In the genomic region with DNA sequence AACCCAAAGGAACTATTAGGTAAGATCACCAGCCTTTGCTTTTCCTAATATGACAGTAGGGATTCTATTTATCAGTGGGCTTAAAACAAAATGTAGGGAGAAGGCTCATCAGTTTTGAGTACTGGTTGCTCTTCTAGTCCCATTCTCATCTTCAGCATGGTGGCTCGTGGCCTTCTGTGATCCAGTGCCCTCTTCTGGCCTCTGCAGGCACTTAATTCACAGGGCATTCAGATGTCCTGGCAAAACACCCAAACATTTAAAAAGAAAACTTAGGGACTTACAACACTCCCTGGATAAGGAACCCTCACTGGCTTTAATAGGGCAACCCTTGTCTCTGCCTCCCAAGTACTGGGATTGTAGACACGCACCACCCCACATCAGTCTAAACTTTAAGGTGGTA, we compare ENCODE assay signal across 18 mouse cellular contexts. TPM values are rescaled to one million over a fixed set of nuclear protein-coding genes. Genes with fewer than 3 reads are reported as not detected.
DNase-seq lines count a peak whose midpoint lies in the region; ATAC-seq and TF ChIP-seq lines count a peak whose summit lies in the region.
"Had no signal": no experiment of that assay in that cellular context is flagged by ENCODE, and none has a peak within 500 bp of the region (broad histone marks: within the 10 kb centered on the region; RNA-seq: fewer than 3 reads in every experiment).

No protein-coding gene starts in this region.

- TF ChIP-seq CTCF in intestine, postnatal 0 days (IDR thresholded peaks at IDR 0.05; ENCODE audit: low read depth): peak; percentile 49
- TF ChIP-seq CTCF in midbrain, postnatal 0 days (IDR thresholded peaks at IDR 0.05): peak; percentile 45
- TF ChIP-seq CTCF in MEL (IDR thresholded peaks at IDR 0.05 in 2 of 3, conservative IDR thresholded peaks at IDR 0.05 in 1 of 3; ENCODE audit: control insufficient read depth in 1 of 3, insufficient read depth in 1 of 3, low read depth in 2 of 3, low read length in 3 of 3, poor library complexity in 1 of 3, severe bottlenecking in 1 of 3): peak in 2 of 3 experiments; percentile 28 to 40; a peak in 4 of 6 replicates

- WGBS in intestine, postnatal 0 days: 78% methylated on average over 2 of the region's 2 CpGs
- 70% methylated on average over 2 of the region's 2 CpGs for WGBS in intestine, embryonic 16.5 days
- 78% methylated on average over 2 of the region's 2 CpGs for WGBS in midbrain, postnatal 0 days
- 79% methylated on average over 2 of the region's 2 CpGs for WGBS in midbrain, embryonic 15.5 days

- no peak for TF ChIP-seq EP300 in MEL (IDR thresholded peaks at IDR 0.05; ENCODE audit: low read depth in 1 of 2, low read length in 2 of 2)

- H3K4me2 ChIP-seq in intestine, postnatal 0 days (replicated peaks; ENCODE audit: low read depth): no peak overlapping the region
- H3K4me2 ChIP-seq in intestine, embryonic 16.5 days (ENCODE audit: low read depth, low read length): no peak overlapping the region
- H3K4me2 ChIP-seq in midbrain, postnatal 0 days (ENCODE audit: low read depth, low read length, poor library complexity, severe bottlenecking): no peak overlapping the region
- H3K4me2 ChIP-seq in midbrain, embryonic 15.5 days: no peak overlapping the region
- H3K4me2 ChIP-seq: forebrain, embryonic 15.5 days; hindbrain, embryonic 15.5 days; limb, embryonic 15.5 days had no signal

- 0 out of 2 replicates have a peak, but pooled peaks cover 2% of the 10 kb centered on the region for H3K4me1 ChIP-seq in intestine, postnatal 0 days (replicated peaks; ENCODE audit: control insufficient read depth, insufficient read depth, low read length)
- H3K4me1 ChIP-seq in intestine, embryonic 16.5 days (ENCODE audit: control insufficient read depth, insufficient read depth, low read length): peaks cover 7% of the 10 kb centered on the region; the same call in 1 of the 2 replicates
- no peaks in the 10 kb centered on the region for H3K4me1 ChIP-seq in midbrain, postnatal 0 days (ENCODE audit: insufficient read depth, low read length)
- H3K4me1 ChIP-seq in midbrain, embryonic 15.5 days: no peaks in the 10 kb centered on the region
- H3K4me1 ChIP-seq in MEL (ENCODE audit: control insufficient read depth in 1 of 2, insufficient read depth in 2 of 2, low read length in 2 of 2): no peaks in the 10 kb centered on the region
- H3K4me1 ChIP-seq: forebrain, embryonic 15.5 days; hindbrain, embryonic 15.5 days; limb, embryonic 15.5 days; megakaryocyte, embryonic 14.5 days had no signal

- ATAC-seq in intestine, postnatal 0 days: no peak
- ATAC-seq in intestine, embryonic 16.5 days: no peak
- no peak for ATAC-seq in midbrain, postnatal 0 days (ENCODE audit: low FRiP score)
- ATAC-seq in midbrain, embryonic 15.5 days (replicated peaks): no peak
- ATAC-seq: forebrain, embryonic 15.5 days; lung, postnatal 0 days; midbrain, embryonic 16.5 days had no signal

- no peaks in the 10 kb centered on the region for H3K9me3 ChIP-seq in intestine, postnatal 0 days (ENCODE audit: control insufficient read depth)
- H3K9me3 ChIP-seq in intestine, embryonic 16.5 days (ENCODE audit: control insufficient read depth, low read length): no peaks in the 10 kb centered on the region
- H3K9me3 ChIP-seq in midbrain, postnatal 0 days (ENCODE audit: low read length): no peaks in the 10 kb centered on the region
- no peaks in the 10 kb centered on the region for H3K9me3 ChIP-seq in midbrain, embryonic 15.5 days
- H3K9me3 ChIP-seq in MEL (replicated peaks; ENCODE audit: insufficient read depth, low read length): no peaks in the 10 kb centered on the region
- H3K9me3 ChIP-seq: forebrain, embryonic 15.5 days; hindbrain, embryonic 15.5 days; limb, embryonic 15.5 days; megakaryocyte, embryonic 14.5 days had no signal

- no peaks in the 10 kb centered on the region for H3K79me2 ChIP-seq in MEL (ENCODE audit: control insufficient read depth, insufficient read depth, low read length, poor library complexity)

- H3K4me3 ChIP-seq in intestine, postnatal 0 days (ENCODE audit: low read depth, low read length): no peak overlapping the region
- no peak overlapping the region for H3K4me3 ChIP-seq in intestine, embryonic 16.5 days (ENCODE audit: low read length)
- no peak overlapping the region for H3K4me3 ChIP-seq in midbrain, postnatal 0 days (ENCODE audit: low read depth, low read length)
- H3K4me3 ChIP-seq in midbrain, embryonic 15.5 days: no peak overlapping the region
- H3K4me3 ChIP-seq in MEL (ENCODE audit: control insufficient read depth in 1 of 2, insufficient read depth in 1 of 2, low read depth in 2 of 2, low read length in 2 of 2): no peak overlapping the region
- H3K4me3 ChIP-seq: erythroblast, embryonic 14.5 days; forebrain, embryonic 15.5 days; hindbrain, embryonic 15.5 days; limb, embryonic 15.5 days; megakaryocyte, embryonic 14.5 days had no signal

- TF ChIP-seq RAD21 in MEL (IDR thresholded peaks at IDR 0.05; ENCODE audit: low read depth, low read length): peak; percentile 37

- no peak for TF ChIP-seq POLR2A in MEL (IDR thresholded peaks at IDR 0.05; ENCODE audit: control insufficient read depth in 1 of 2, insufficient read depth in 1 of 2, low read depth in 1 of 2, low read length in 2 of 2, poor library complexity in 1 of 2)

- DNase-seq in midbrain, postnatal 0 days (ENCODE audit: low spot score): no peak
- peak; percentile 24 for DNase-seq in MEL (ENCODE audit: low read depth, low spot score)
- DNase-seq in urinary bladder, adult 2 months (ENCODE audit: low spot score): no peak
- DNase-seq in Muller cell, postnatal 12 days (ENCODE audit: inconsistent ontology term): no peak
- DNase-seq: cerebellum, postnatal 10 days; kidney, adult 18-20 months; kidney, postnatal 4 days; layer of hippocampus, postnatal 36 days had no signal

- H3K36me3 ChIP-seq in intestine, postnatal 0 days (ENCODE audit: control insufficient read depth, insufficient read depth): no peaks in the 10 kb centered on the region; the same call in 1 of the 2 replicates
- no peaks in the 10 kb centered on the region for H3K36me3 ChIP-seq in intestine, embryonic 16.5 days (ENCODE audit: control insufficient read depth, insufficient read depth, low read length)
- H3K36me3 ChIP-seq in midbrain, postnatal 0 days (ENCODE audit: insufficient read depth, low read length): no peaks in the 10 kb centered on the region
- no peaks in the 10 kb centered on the region for H3K36me3 ChIP-seq in midbrain, embryonic 15.5 days (replicated peaks)
- no peaks in the 10 kb centered on the region for H3K36me3 ChIP-seq in MEL (ENCODE audit: control insufficient read depth in 1 of 2, insufficient read depth in 2 of 2, low read length in 2 of 2)
- H3K36me3 ChIP-seq: forebrain, embryonic 15.5 days; hindbrain, embryonic 15.5 days had no signal

- H3K27me3 ChIP-seq in intestine, postnatal 0 days (replicated peaks; ENCODE audit: control insufficient read depth, insufficient read depth, low read length): no peaks in the 10 kb centered on the region
- H3K27me3 ChIP-seq in intestine, embryonic 16.5 days (replicated peaks; ENCODE audit: control insufficient read depth, insufficient read depth, low read length): no peaks in the 10 kb centered on the region
- no peaks in the 10 kb centered on the region for H3K27me3 ChIP-seq in midbrain, postnatal 0 days (ENCODE audit: insufficient read depth, low read length)
- H3K27me3 ChIP-seq in midbrain, embryonic 15.5 days (replicated peaks): no peaks in the 10 kb centered on the region
- H3K27me3 ChIP-seq in MEL (ENCODE audit: control insufficient read depth in 1 of 2, insufficient read depth in 2 of 2, low read length in 2 of 2): no peaks in the 10 kb centered on the region
- H3K27me3 ChIP-seq: forebrain, embryonic 15.5 days; hindbrain, embryonic 15.5 days; limb, embryonic 15.5 days; megakaryocyte, embryonic 14.5 days had no signal

- no peak overlapping the region for H3K27ac ChIP-seq in intestine, postnatal 0 days (ENCODE audit: low read depth, low read length)
- H3K27ac ChIP-seq in intestine, embryonic 16.5 days (ENCODE audit: low read length): no peak overlapping the region
- no peak overlapping the region for H3K27ac ChIP-seq in midbrain, postnatal 0 days (ENCODE audit: low read depth, low read length)
- no peak overlapping the region for H3K27ac ChIP-seq in midbrain, embryonic 15.5 days
- no peak overlapping the region for H3K27ac ChIP-seq in MEL (ENCODE audit: control insufficient read depth, low read depth, low read length)
- H3K27ac ChIP-seq: forebrain, embryonic 15.5 days; hindbrain, embryonic 15.5 days; limb, embryonic 15.5 days had no signal

- H3K9ac ChIP-seq in intestine, postnatal 0 days (ENCODE audit: low read depth, low read length): no peak overlapping the region
- H3K9ac ChIP-seq in intestine, embryonic 16.5 days (ENCODE audit: low read depth, low read length): no peak overlapping the region
- no peak overlapping the region for H3K9ac ChIP-seq in midbrain, postnatal 0 days (replicated peaks; ENCODE audit: low read length, poor library complexity, severe bottlenecking)
- no peak overlapping the region for H3K9ac ChIP-seq in midbrain, embryonic 15.5 days
- no peak overlapping the region for H3K9ac ChIP-seq in MEL (ENCODE audit: control insufficient read depth, low read depth, low read length, poor library complexity, severe bottlenecking)
- H3K9ac ChIP-seq: forebrain, embryonic 15.5 days; hindbrain, embryonic 15.5 days; limb, embryonic 15.5 days had no signal

RNA-seq across cellular contexts. Expression of a gene that starts 13.2 kb away (rescaled TPM):
- 13.3 and 14.7 TPM in 2 replicates for polyA plus RNA-seq in intestine, postnatal 0 days (2015; fragmentation: Nextera tagmentation; extraction: Ambion mirVana)
- 29.7 and 31.0 TPM in 2 replicates for polyA plus RNA-seq in intestine, embryonic 16.5 days (2015; fragmentation: Nextera tagmentation; extraction: Ambion mirVana)
- total RNA-seq in midbrain, postnatal 0 days (2014; rRNA removed): 38.9 and 42.9 TPM in 2 replicates
- polyA plus RNA-seq in midbrain, postnatal 0 days (2015; fragmentation: Nextera tagmentation; extraction: Ambion mirVana): 22.5 and 26.2 TPM in 2 replicates
- polyA plus RNA-seq in midbrain, embryonic 15.5 days (2015; fragmentation: Nextera tagmentation; extraction: Ambion mirVana): 31.9 and 32.0 TPM in 2 replicates
- 46.4 and 49.3 TPM in 2 replicates for total RNA-seq in MEL (2012; rRNA removed)
- polyA plus RNA-seq in MEL (2012; ENCODE audit: insufficient read depth in 1 of 2, insufficient read length in 2 of 2, low read depth in 1 of 2, low replicate concordance in 2 of 2, missing spikeins in 1 of 2): 10 to 100 TPM in 1 of 2 experiments, not detected in 1; 38.3 TPM
- polyA plus RNA-seq in urinary bladder, adult 2 months (2012; rRNA removed): 25.8 and 31.2 TPM in 2 replicates

RNA-seq across cellular contexts. Expression of a gene that starts 13.2 kb away (rescaled TPM):
- polyA plus RNA-seq in intestine, postnatal 0 days (2015; fragmentation: Nextera tagmentation; extraction: Ambion mirVana): 2.6 and 2.9 TPM in 2 replicates
- 9.1 and 9.5 TPM in 2 replicates for polyA plus RNA-seq in intestine, embryonic 16.5 days (2015; fragmentation: Nextera tagmentation; extraction: Ambion mirVana)
- total RNA-seq in midbrain, postnatal 0 days (2014; rRNA removed): 5.1 and 5.6 TPM in 2 replicates
- 3.0 and 4.5 TPM in 2 replicates for polyA plus RNA-seq in midbrain, postnatal 0 days (2015; fragmentation: Nextera tagmentation; extraction: Ambion mirVana)
- polyA plus RNA-seq in midbrain, embryonic 15.5 days (2015; fragmentation: Nextera tagmentation; extraction: Ambion mirVana): 8.3 and 9.5 TPM in 2 replicates
- 0.75 and 0.81 TPM in 2 replicates for total RNA-seq in MEL (2012; rRNA removed)
- polyA plus RNA-seq in MEL (2012; ENCODE audit: insufficient read depth in 1 of 2, insufficient read length in 2 of 2, low read depth in 1 of 2, low replicate concordance in 2 of 2, missing spikeins in 1 of 2): 1 to 10 TPM in 1 of 2 experiments, not detected in 1; 2.5 TPM
- 5.0 and 6.6 TPM in 2 replicates for polyA plus RNA-seq in urinary bladder, adult 2 months (2012; rRNA removed)
- polyA plus RNA-seq: erythroblast, embryonic 14.5 days had no signal

RNA-seq across cellular contexts. Expression of a gene that starts 27.2 kb away (rescaled TPM):
- 0.51 and 0.99 TPM in 2 replicates for polyA plus RNA-seq in intestine, postnatal 0 days (2015; fragmentation: Nextera tagmentation; extraction: Ambion mirVana)
- 1.5 and 1.9 TPM in 2 replicates for polyA plus RNA-seq in intestine, embryonic 16.5 days (2015; fragmentation: Nextera tagmentation; extraction: Ambion mirVana)
- 0.55 and 0.71 TPM in 2 replicates for total RNA-seq in midbrain, postnatal 0 days (2014; rRNA removed)
- 0.74 and 1.1 TPM in 2 replicates for polyA plus RNA-seq in midbrain, postnatal 0 days (2015; fragmentation: Nextera tagmentation; extraction: Ambion mirVana)
- 0.59 and 0.92 TPM in 2 replicates for polyA plus RNA-seq in midbrain, embryonic 15.5 days (2015; fragmentation: Nextera tagmentation; extraction: Ambion mirVana)
- 0.10 TPM in 1 of 2 replicates, not detected in the other for total RNA-seq in MEL (2012; rRNA removed)
- under 1 TPM in 1 of 2 experiments, not detected in 1; 0.14 TPM for polyA plus RNA-seq in MEL (2012; ENCODE audit: insufficient read depth in 1 of 2, insufficient read length in 2 of 2, low read depth in 1 of 2, low replicate concordance in 2 of 2, missing spikeins in 1 of 2)
- polyA plus RNA-seq in urinary bladder, adult 2 months (2012; rRNA removed): 0.24 and 0.26 TPM in 2 replicates
- polyA plus RNA-seq: erythroblast, embryonic 14.5 days had no signal
